Mouse (Mus musculus) spleen, embryonic (tissue): Measurements from ENCODE around the gene Atl1.

ENCODE experiments used
- CTCF ChIA-PET: fragments of 350-600 bp; sonication (Branson Sonifier 250); formaldehyde crosslinking; loops from one replicate; lab custom pipeline; 2022; lab: Charles Lee

The Atl1 gene

DNA sequence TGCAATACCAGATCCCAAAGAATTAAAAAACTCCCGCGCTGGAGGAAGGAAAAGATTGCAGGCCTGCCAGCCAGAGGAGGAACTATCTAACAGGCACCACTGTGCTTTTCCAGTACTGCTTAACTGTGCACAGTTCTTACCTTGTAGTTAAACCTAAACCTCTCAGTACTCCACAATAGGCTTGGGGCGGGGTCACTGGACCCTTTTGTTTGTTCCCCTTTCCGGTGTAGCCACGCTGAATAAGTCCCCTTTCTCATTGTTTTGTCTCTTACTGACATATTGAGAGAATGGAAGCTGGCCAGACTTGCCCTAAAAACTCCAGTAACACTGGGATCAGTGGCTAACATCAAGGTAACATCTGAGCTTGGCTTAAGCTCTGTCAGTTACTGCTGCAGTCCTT is 45.3 kb downstream of the Atl1 start:
- CTCF ChIA-PET: no interaction called here

DNA sequence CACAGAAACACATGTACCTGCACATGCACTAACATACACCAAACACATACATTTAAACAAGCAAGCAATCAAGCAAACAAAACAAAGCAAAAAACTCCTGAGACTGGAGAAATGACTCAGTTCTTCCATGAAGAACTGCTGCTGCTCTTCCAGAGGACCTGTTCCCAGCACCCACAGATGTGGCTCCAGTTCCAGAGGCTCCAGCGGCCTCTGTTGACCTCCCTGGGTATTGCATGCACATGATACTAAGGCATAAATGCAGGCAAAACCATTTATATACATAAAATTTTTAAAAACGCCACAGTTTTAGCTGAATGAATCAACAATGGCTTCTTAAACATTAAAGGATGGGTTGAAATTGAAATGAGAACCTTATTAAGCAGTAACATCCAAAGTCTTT is 46.9 kb downstream of the Atl1 start:
- CTCF ChIA-PET: no interaction called here

- CTCF ChIA-PET: no interaction called here
Observed at GRCm38 (mm10) chr12:69941655-69942329, 49.4 kb downstream of the Atl1 start.

DNA sequence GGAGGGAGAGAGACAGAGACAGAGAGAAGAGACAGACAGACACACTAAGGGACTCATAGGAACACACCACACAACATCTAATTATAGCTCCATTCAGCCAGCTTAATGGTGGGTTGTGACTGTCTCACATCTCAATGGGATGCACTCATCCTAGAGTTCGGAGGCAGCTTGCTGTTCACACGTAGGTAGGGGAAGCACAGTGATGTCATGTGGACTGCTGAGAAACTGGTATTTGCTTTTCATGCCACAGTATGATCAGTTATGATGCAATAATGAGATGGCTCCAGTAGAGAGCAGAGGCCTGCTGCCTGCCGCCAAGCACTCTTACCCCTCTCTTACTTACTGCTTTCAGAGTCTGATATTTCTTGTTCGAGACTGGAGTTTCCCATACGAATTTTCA is 53.4 kb downstream of the Atl1 start:
- CTCF ChIA-PET: no interaction called here

GRCm38 (mm10) chr12:69947502-69947901 is 55.1 kb downstream of the Atl1 start:
- CTCF ChIA-PET: no interaction called here

GRCm38 (mm10) chr12:69957378-69957777 is 65.0 kb downstream of the Atl1 start:
- CTCF ChIA-PET: no interaction called here

GRCm38 (mm10) chr12:69962468-69962867 is 70.1 kb downstream of the Atl1 start:
- CTCF ChIA-PET: interaction anchor here (0.6 to 0.9 kb wide), 2 partner anchors 68 to 82 kb away, joined by 3 to 4 read pairs; no protein-coding TSS in a partner anchor

DNA sequence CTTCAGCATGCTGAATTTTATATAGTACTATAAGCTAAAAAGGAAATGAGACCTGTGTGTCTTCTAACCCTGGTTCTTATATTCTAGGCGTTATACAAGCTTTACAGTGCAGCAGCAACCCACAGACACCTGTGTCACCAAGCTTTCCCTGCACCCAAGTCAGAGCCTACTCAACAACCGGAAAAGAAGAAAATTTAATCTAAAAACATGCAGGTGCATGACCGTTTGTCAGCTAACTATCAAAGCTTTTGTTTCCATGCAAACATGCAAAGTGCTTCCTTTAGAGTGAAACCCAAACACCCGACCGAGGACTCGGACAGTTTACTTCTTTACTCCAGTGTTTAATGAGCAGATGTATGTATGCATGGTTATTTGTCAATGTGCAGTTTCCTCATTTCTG is 70.7 kb downstream of the Atl1 start:
- CTCF ChIA-PET: interaction anchor here (0.6 kb wide), 2 partner anchors 21 to 69 kb away, joined by 3 to 4 read pairs; no protein-coding TSS in a partner anchor

- CTCF ChIA-PET: no interaction called here
Observed at GRCm38 (mm10) chr12:69965644-69966043, 73.2 kb downstream of the Atl1 start.

DNA sequence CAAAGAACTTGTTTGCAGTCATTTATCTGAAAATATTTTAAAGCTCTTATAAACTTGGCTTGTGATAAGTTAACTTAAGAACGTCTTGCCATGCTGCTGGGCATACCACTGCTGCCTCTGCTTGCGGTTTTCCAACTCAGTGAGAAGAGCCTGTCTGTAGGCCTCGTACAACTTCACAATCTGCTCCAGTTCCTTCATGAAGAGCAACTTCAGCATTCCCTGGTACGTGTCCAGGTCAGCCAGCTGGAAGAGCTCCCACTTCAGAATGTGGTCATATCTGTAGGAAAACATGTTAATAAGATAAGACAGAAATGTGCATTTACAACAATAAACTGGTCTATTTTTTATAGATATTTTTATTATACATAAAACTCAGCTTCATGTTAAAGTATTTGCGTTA is 73.7 kb downstream of the Atl1 start:
- CTCF ChIA-PET: no interaction called here

GRCm38 (mm10) chr12:69967112-69967511 is 74.7 kb downstream of the Atl1 start:
- CTCF ChIA-PET: no interaction called here

DNA sequence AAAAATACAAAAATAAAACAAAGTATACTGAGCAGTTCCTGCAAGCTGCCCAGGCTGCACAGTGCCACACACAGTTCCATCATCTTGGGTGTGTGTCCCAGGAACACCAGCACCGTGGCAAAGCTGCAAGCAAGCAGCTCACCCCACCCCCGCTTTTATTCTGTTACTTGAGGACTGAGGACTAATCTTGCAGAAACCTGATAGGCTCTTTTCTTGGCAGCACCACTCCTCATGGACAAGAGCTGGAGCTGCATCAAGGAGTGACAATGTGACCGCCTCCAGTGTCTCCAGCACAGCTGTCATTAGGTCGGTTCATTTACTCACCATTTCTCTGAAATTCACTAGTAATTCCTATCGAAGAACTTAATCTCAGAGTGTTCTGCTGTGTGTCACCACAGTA is 75.7 kb downstream of the Atl1 start:
- CTCF ChIA-PET: no interaction called here

DNA sequence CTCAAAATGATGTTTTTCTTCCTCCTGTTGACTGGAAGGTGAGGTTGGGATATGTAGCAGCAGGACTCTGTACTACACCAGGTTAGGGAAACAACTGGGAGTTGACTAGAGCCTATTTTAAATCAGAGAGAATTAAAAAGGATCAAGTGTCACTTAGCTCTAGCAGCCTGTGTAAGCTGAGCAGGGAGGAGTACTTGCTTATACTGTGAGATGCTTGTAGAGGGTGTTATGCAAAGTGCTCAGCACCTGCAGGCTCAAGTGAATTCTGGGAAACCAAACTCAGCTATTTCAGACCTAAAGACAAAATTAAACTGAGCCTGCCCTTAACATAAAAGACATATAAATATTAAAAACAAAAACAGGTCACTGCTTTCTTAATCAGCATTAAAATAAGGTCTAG is 81.3 kb downstream of the Atl1 start:
- CTCF ChIA-PET: no interaction called here

DNA sequence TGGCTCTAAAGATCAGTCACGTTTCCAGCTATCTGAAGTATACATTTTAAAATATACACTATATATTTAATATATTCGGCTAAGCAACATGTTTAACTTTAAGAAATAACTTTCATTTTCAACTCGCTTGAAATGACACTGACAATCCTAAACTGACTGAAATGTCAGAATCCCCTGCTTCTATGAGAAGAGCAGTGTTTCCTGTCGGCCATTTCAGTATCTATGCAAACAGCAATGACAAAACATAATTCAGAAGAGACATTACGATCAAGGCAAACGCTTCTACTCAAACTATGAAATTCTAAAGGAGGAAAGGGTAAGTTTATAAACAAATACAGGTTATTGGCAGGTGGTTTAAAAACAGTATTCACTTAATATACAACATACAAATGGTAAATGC is 84.3 kb downstream of the Atl1 start:
- CTCF ChIA-PET: no interaction called here

GRCm38 (mm10) chr12:69977376-69977998 is 85.1 kb downstream of the Atl1 start:
- CTCF ChIA-PET: no interaction called here

DNA sequence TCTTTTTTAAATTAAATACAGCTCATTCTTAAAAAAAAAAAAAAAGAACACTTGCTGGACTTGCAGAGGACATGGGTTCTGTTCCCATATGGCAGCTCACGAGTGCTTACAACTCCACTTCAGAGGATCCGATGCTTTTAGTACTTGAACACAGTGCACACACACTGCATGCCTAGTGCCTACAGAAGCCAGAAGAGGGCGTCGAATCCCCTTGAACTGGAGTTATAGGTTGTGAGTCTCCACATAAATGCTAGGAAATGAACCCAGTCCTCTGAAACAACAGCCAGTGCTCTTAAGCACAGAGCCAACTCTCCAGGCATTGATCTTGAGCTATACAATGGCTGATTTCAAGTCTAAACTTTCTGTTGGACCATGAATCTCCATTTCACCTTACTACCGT is 90.5 kb downstream of the Atl1 start:
- CTCF ChIA-PET: interaction anchor here (0.5 kb wide), 1 partner anchor 29 kb away, joined by 3 read pairs; no protein-coding TSS in a partner anchor

DNA sequence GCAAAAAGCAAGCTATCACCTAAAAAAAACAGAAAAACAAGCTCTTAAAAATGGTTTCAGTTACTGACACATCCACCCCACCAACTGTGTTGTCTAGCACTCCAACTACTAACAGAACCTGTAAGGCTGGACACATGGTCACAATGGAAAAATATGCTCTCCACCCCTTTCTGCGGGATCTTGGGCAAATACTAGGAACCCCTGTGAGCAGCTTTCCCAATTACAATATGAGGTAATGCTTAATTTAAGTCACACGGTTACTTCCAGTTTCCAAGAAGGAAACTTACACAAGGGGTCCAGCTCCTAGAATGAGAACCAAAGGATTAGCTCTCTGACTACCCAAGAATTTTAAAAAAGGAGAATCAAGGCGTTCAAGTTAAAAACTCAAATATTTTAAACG is 93.1 kb downstream of the Atl1 start:
- CTCF ChIA-PET: interaction anchor here (1.0 kb wide), 1 partner anchor 16 kb away, joined by 3 read pairs; no protein-coding TSS in a partner anchor

DNA sequence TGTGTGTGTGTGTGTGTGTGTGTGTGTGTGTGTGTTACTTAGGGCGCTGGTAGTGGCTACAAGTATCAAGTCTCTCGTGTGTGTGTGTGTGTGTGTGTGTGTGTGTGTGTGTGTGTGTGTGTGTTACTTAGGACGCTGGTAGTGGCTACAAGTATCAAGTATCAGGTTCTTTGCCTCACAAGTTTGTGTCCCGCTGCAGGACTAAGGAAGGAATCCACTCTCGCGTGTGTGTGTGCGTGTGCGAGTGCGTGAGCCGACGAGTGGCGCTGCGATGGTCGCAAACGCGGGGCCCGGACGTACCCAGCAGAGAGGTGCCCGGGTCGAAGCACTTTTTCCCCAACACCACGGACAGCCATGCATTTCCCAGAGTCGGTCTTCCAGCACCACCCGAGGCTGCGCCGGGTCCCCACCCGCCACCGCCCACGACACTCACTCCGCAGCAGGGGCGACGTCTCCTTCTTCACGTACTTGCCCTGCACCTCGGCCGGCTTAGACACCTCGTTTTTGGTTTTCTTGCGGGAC is 93.9 kb downstream of the Atl1 start:
- CTCF ChIA-PET: interaction anchor here (1.0 kb wide), 1 partner anchor 17 kb away, joined by 3 read pairs; no protein-coding TSS in a partner anchor

DNA sequence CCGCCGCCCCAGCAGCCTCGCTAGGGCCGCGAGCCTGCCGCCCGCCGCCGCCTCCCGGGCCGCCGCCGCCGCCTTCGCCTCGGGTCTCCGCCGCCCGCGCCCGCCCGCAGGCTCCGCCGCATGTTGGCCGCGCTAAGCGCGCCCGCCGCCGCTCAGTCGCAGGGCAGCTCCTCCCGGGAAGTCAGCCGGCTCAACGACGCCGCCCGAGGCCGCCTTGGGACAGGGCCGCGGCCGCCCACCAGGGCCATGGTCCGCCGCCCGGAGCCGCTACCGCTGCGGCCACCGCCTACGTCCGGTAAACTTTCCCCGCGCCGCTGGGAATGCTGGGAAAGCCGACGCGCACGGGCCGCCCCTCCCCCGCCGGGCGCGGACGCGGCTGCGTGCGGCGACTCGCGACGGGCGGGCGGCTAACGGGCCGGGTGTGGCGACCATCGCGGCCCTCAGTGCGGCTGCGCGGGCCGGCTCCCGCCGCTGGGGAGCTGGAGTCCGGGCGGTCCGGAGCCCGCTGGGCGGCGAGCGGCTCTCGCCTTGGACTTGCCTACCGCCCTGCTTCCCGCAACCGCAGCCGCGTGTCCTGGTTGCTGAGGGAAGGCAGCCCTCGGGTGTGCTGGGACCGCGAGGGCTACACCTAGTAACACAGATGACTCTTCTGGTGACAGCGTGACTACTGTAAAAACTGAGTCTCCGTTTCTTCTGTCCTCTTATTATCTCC is 94.5 kb downstream of the Atl1 start, which contains the start of gene Sav1:
Gene Sav1 (minus strand): TSS at position 217 of the 712 bp plus-strand sequence.
- CTCF ChIA-PET: no interaction called here

GRCm38 (mm10) chr12:69995382-69995781 is 103.0 kb downstream of the Atl1 start:
- CTCF ChIA-PET: interaction anchor here (0.7 kb wide), 1 partner anchor 14 kb away, joined by 4 read pairs; no protein-coding TSS in a partner anchor

DNA sequence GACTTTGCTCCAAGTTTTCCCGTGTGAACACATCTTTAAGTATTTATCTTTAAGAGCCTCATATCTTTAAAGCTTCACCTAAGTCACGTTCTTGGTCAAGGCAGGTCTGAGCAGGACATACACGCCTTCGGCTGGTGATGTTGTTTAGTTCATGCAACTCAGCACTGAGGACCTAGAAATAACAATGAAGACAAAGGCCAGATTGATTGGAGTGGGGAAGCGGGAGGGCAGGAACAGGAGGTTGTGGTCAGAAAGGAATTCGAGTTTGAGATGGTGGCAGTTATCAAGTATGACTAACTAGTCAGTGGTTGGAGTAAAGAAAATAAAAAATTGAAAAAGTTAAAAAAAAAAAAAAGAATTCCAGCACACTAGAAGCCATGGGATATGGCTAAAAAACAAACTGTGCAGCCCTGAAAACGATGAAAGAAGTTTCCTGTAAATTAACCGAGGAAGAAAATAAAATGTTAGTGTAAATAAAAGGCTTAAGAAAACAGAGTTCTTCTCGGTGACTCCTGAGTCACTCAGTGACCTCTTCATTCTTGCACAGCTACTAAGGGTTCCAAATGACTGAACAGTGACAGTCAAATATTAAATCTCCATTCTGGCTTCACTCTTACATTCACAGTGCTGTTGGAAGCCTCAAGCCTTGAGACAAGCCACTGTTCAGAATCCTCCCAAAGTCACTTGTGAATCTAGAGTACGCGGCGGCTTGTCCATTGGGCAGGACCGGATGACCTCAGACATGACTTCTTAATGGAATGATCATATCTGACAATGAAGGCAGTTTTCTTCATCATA is 106.0 kb downstream of the Atl1 start:
- CTCF ChIA-PET: no interaction called here
